Mouse (Mus musculus) frontal cortex, postnatal 36 days (tissue): ENCODE measurements at regions not wholly inside any gene's neighbourhood (a gene's known extent, or its start where the extent isn't known, plus 50 kb on each side); places are given as distances from the start of the nearest gene placed in this dataset.
A peak's percentile ranks its signal among the peaks of the same experiment; 100 is the strongest.
"Not testable (repeated sequence)": the region's sequence is repeated elsewhere in the genome, so short reads cannot be mapped to it uniquely, and the experiment has no call there.

Source experiments
- DNase-seq, 2 experiments: peaks; one replicate each; pipeline ENCODE4 v3.0.0; 2022; ENCODE audit warnings: low spot score in 2 of 2

- DNase-seq: no peak
Observed at GRCm38 (mm10) chr8:98955803-98956202, 460.5 kb downstream of the Cdh8 start.

GRCm38 (mm10) chr8:98913159-98913777, 503.0 kb downstream of the Cdh8 start:
- DNase-seq: no peak

- DNase-seq: no peak
Observed at GRCm38 (mm10) chr8:98893331-98893730, 522.9 kb downstream of the Cdh8 start.

DNA sequence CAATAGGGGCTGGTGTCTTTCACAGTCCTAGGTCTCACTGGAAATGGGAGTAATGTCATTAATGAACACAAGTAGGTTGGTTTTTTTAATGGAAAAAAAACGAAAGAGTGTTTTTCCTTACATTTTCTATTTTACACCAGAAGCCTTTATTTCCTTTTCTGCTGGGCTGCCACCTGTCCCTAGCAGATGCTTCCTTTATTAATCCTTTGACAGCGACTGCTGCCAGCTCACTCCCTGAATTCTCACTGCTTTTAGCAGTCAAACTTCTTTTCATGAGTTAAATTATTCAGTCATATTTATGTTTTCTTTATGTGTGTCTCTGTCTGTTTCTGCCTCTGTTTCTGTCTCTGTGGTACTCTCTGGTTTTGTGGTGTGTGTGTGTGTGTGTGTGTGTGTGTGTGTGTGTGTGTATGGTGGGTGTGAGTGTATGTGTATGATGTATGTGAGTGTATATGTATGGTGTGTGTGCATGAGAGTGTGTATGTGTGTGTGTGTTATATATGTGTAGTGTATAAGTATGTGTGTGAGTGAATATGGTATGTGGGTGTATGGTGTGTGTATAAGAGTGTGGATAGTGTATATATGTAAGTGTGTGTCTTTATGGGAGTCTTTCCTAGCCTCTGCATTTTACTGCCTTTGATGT, 554.5 kb downstream of the Cdh8 start:
- DNase-seq: peak; percentile 2 to 37

- DNase-seq: no peak
Observed at GRCm38 (mm10) chr8:98861175-98861574, 555.1 kb downstream of the Cdh8 start.

DNA sequence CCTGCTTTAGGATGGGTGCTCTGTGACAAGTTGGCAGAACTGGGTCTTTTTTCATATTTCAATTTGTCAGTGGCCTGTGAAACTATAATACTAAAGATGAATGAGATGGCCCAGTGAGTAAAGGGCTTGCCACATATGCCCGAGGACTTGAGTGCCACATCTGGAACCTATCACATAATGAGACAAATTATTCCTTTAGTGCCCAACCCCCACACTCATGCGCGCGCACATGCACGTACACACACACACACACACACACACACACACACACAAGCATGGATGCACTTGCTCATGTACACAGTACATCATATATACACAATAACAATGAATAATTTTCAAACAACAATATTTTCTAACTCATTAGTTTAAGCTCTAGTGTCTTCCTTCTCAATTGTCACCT, 555.9 kb downstream of the Cdh8 start:
- DNase-seq: no peak

- peak; percentile 19 to 60 for DNase-seq
Observed at GRCm38 (mm10) chr8:98829515-98829914, 586.8 kb downstream of the Cdh8 start.

DNA sequence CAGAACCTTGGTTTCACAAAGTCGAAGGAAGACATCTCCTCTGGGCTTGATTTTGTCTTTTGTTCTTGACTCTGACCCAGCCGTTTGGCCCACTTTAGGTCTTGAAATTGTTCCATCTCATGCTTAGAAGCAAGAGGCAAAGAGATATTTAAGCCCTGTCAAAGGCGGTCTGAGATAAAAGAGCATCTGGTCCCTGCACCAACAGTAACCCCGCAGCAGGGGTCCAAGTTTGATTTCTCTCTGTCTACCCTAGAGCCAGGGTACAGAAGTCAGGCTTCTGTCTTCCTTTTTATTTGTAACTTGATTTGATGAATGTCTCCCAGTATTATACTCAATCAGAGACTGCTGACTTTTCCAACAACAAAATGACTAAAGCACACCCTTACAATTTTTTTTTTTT, 587.3 kb downstream of the Cdh8 start:
- peak in 1 of 2 experiments; percentile 1 for DNase-seq

DNA sequence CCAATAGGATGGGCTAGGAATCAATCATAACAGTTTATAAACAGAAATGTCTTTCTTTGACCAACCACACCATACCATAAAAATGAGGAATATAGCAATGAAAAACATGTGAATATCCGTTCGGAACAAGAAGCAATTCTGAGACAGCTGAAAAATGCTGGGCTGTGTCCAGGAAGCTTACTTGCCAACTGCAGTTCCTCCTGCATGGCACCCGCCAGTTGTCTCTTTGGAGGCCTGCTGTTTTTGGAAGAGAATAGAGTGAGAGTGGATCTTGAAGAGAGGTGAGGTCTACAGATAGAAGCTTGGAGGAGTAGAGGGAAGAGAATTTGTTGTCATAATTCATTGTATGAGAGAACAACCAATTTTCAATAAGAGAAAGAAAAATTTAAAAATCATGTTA, 604.3 kb downstream of the Cdh8 start:
- DNase-seq: peak; percentile 6 to 47

- DNase-seq: no peak
Observed at GRCm38 (mm10) chr8:98797445-98797844, 618.8 kb downstream of the Cdh8 start.

DNA sequence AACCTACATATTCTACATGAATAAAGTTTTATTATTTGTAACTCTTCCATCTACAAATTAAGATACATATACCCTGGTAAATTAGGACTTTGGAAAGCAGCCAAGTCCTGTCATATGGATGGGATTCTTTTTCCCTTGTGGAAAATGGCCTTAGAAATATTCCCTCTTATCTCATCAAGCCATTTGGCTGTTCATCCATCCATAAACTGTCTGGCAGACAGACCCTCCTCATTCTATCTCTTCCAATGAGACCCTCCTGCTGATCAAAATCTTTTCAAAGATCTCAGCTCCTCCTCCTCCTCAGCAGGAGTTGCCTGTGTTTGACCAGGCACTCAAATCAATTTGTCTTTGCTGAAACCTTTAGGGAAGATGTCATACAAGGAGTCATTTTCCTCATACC, 649.2 kb downstream of the Cdh8 start:
- DNase-seq: no peak

- no peak for DNase-seq
Observed at GRCm38 (mm10) chr8:98756596-98756995, 659.7 kb downstream of the Cdh8 start.

DNA sequence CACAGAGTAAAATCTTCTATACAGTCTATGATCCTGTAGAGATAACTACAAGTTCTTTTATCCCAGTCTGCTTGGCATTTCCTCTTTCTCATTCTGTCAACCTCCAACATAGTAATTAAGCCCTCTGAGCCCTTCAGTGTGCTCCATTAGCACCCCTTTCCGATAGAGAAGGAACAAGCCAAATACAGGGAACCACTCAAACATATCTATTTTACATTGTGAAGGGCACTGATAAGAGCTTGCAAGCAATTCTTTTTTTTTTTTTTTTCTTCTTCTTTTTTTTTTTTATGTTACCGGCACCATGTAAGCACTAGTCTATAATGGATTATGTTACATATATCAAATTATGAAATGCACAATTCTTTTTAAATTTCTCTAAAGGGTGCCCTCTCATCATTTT, 660.5 kb downstream of the Cdh8 start:
- no peak for DNase-seq

GRCm38 (mm10) chr8:98752367-98752766, 663.9 kb downstream of the Cdh8 start:
- DNase-seq: no peak

DNA sequence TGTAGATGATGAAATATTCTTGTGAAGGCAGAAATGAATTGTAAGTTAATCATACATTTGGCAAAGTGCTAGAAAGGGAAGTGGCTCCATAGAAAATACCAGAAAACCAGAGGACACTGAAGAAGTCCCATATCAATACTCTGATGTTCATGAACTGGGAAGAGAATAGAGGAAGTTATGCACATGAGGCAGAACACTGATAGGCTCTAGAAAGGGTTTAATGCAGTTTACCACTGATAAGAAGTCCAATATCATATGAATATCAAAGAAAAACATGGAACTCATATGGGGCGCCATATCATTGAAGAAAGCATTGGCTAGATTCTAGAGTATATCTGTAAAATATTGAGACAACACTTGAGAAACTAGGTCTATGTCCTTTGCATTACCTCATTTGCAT, 708.5 kb downstream of the Cdh8 start:
- no peak for DNase-seq

- no peak for DNase-seq
Observed at GRCm38 (mm10) chr8:98706122-98706521, 710.1 kb downstream of the Cdh8 start.

- DNase-seq: peak; percentile 7 to 36
Observed at GRCm38 (mm10) chr8:98685195-98685594, 731.1 kb downstream of the Cdh8 start.

DNA sequence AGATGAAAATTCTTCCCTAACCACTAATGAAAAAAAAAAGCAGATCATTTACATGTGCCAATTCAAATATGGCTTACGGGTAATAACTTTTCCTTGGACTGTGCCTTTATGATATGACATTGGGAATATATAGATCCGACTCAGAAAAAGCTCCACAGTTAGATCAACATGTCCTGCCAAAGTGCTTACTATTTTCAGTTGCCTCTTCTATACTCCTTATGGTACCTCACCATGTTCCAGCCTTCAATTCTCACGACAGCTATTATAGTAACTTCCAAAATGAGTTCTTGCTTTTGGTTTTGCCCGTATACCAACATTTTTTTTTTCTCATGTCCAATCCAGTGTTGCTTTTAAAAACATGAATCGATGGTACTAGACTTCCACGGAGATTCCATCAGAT, 731.7 kb downstream of the Cdh8 start:
- peak in 1 of 2 experiments; percentile 24 for DNase-seq

- no peak for DNase-seq
Observed at GRCm38 (mm10) chr8:98680065-98680464, 736.2 kb downstream of the Cdh8 start.

DNA sequence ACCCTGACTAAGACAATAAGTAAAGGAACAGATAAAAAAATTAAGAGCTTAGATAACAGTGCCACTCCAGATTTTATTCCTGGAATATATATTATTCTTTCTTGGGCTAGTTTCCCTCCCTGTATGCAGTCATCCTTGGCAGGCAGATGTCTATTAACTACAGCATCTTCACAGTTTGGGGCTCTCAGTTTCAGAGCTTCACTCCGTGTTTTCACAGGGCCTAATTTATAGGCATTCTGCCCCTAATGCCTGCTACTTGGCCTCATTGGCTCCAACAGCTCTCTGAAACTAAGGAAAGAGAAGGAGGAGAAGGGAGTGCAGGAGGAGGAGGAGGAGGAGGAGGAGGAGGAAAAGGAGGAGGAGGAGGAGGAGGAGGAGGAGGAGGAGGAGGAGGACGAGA, 757.0 kb downstream of the Cdh8 start:
- DNase-seq: no peak

DNA sequence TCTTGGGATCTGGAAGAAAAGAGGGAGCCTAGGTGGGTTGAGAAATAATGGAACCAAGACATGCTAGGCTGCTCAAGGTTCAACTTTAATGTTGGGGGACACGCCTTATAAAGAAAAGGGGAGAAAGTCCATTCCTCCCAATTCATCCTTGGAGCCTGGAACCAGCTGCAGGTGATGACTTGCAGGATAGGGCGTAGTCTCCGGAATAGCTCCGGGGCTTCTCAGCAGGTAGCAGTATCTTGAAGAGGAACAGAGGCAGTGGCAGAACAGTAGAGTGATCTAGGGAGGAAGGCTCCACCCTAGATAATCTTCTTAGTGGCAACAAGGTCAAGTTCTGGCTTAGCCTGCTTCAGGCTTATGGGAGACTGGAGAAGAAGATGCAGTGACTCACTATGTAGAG, 764.0 kb downstream of the Cdh8 start:
- not testable (repeated sequence) for DNase-seq

DNA sequence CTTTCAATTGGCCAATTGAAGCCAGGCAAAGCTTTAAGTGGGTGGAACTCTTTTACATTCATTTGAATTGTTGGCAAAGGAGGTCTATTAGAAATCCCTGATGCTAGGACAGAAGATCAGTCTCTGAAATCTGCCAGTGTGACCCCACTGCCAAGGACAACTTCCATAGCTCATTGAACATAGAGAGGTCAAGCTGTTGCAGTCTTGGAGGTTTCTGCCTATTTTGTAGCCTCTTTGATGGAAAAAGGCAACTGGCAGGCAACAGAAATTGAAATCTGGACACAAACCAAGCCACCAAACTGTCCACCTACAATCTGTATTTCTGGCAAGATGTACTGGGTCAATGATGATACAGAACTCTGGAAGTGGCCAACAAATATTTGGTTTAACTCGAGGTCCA, 765.3 kb downstream of the Cdh8 start:
- no peak for DNase-seq

GRCm38 (mm10) chr8:98628151-98628550, 788.1 kb downstream of the Cdh8 start:
- DNase-seq: no peak
